Mouse (Mus musculus): ENCODE results near the gene Tnr.
A peak's percentile ranks its signal among the peaks of the same experiment; 100 is the strongest.

The Tnr gene

DNA sequence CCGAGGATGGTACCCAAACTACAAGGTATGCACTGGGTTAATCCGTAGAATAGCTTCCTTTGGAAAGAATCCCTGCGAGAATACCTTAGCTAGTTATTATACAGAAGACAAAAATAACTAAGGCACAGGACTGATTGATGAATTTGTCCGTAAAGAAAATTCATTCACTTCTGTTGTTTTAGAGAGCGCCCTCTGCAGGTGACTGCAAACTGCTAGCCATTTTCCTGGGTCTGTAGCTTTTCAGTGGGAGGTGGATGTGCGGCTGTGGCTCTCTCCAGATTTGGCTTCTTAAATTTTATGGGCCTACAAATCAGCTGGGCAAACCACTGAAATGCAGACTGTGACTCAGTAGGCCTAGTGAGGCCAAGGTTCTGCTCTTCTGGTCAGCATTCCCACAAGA lies 42.5 kb downstream of the Tnr start:
- DNase-seq (ENCODE audit: low spot score in 2 of 2), result no peak

DNA sequence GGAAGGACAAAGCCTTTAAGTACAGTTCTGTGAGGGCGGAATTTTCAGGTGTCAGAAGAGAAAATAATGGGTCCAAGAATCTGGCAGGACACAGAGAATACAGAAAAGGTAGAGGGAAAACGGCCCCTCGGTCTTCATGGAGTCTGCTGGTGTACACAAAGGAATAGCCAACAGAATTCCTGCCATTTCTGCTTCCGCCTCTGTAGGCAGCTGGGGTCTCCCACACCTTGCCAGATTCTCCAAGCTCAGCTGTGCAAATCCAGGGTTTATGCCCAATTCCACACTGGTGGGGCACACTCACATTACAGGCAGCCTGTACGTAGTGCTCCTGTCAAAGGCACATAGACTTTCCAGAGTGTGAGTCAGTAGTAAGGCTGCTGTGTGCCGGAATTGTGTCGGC lies 43.6 kb downstream of the Tnr start:
- no peak for DNase-seq (ENCODE audit: low spot score in 2 of 2)

DNA sequence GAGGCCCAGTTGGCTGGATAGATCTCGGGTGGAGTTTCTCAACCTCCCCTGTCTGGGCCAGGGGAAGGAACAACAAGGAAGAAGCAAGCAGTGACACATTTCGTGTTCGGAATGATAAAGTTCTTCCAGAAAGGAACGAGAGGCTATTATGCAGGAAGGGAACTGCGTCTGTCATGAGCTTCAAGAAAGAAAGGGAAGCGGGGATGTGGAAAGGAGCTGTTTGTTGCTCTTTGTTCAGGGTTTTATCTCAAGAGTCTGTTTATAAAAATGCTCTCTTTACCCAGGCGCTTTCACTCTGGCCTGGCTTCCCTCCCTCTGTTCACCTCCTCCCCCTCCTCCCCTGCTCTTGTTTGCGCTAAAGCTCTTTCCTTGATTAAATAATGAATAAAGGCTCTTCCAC lies 46.7 kb downstream of the Tnr start:
- DNase-seq (ENCODE audit: low spot score in 2 of 2), result no peak

- DNase-seq (ENCODE audit: low spot score in 2 of 2), result no peak
Observed at GRCm38 (mm10) chr1:159570831-159571230, 47.3 kb downstream of the Tnr start.

- no peak for DNase-seq (ENCODE audit: low spot score in 2 of 2)
Observed at GRCm38 (mm10) chr1:159571951-159572350, 48.4 kb downstream of the Tnr start.

- DNase-seq (ENCODE audit: low spot score in 2 of 2), result no peak
Observed at GRCm38 (mm10) chr1:159573116-159573515, 49.5 kb downstream of the Tnr start.

- no peak for DNase-seq (ENCODE audit: low spot score in 2 of 2)
Observed at GRCm38 (mm10) chr1:159574661-159575060, 51.1 kb downstream of the Tnr start.

DNA sequence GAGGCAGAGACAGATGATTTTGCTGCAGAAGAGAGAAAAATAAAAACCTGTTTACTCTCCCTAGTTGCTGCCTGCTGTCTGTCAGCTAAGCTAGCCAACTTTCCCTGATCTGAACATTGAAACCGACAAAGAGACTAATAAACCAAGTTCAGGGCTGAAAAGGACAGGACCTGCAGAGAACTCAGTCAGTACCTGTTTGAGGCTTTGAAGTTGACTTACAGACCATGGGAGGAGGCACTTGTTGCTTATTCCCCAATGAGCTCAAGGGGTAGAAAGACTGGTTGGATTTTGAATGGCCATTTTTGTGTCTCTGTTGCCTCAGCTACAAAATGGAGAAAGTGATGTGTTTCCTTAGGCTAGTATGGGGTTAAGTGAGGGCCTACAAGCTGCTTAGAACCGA lies 52.7 kb downstream of the Tnr start:
- no peak for DNase-seq (ENCODE audit: low spot score in 2 of 2)

DNA sequence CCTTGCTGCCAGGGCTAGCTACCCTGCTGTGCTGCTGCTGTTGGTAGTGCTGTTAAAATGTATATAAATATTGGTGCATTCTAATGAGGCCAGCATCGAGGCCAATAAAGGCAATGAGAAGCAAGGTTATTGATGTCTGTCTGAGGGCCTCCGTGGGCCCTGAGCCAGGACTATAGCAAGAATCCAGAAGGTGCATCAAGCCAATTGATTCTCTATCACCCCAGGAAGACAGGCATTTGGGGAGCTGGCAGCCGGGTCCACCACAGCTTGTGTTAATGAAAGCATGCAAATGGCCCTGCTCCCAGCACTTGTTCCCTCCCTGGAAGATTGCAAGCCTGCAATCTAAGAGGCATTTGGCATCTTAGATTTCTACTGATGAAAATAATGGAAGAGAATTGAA lies 54.8 kb downstream of the Tnr start:
- DNase-seq (ENCODE audit: low spot score in 2 of 2), result no peak

GRCm38 (mm10) chr1:159580335-159580921 lies 56.9 kb downstream of the Tnr start:
- no peak for DNase-seq (ENCODE audit: low spot score in 2 of 2)

DNA sequence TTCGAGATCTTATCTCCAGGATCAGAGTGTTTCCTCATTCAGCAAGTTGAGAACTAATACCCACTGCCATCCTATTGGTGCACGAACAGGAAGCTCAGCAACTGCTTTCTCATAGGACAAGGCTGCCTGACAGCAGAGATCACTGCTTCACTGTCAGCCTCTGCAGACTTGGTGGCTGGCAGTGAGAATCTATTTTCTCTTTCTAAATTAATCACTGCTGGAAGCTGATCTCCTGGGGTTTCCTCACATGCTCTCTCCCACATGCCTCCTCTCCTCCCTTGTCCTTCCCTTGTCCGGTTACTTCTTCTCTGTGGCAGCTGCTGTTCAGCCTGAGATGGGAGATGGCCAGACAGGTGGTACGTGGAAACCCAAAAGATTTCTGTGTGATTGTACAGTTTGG lies 60.3 kb downstream of the Tnr start:
- no peak for DNase-seq (ENCODE audit: low spot score in 2 of 2)

DNA sequence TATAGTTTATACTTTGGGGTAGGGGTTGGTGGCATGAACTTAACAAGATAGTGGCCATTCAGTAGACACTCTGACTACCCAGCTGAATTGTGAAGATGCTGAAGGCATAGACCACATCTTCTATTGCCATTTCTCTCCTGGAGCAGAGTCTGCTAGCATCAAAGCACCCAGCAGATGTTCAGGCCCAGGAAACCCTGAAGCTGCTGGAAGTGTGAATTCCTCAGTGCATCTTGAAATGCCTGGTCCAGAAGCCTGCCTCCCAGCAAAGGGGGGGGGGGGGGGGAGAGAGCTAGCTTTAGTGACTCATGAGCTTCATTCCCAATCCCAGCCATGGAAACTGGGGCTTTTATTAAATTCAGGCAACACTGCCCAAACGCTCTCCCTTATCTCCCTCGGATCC lies 65.2 kb downstream of the Tnr start:
- DNase-seq (ENCODE audit: low spot score in 2 of 2), result no peak

GRCm38 (mm10) chr1:159594099-159595058 lies 70.8 kb downstream of the Tnr start:
- DNase-seq (ENCODE audit: low spot score in 2 of 2), result peak; percentile 71 to 74

GRCm38 (mm10) chr1:159595729-159596128 lies 72.2 kb downstream of the Tnr start:
- DNase-seq (ENCODE audit: low spot score in 2 of 2), result no peak

DNA sequence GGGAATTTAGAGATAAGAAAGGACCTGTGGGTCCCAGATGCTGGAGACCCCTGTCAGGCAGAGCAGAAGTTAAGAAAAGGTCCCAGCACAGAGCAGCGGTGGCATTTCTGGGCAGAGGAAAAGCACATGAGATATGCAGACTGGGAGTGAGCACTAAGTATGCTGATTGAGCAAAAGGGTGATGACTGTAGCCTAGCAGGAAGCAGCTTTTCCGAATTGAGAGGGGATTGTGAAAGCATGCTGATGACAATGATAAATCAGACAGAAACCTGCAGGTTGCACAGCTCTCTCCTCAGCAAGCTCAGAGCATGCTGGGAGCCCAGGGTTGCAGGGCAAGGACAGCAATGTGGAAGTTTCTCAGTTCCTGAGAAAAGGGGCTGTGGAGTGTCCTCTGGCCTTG lies 73.1 kb downstream of the Tnr start:
- DNase-seq (ENCODE audit: low spot score in 2 of 2), result no peak

- DNase-seq (ENCODE audit: low spot score in 2 of 2), result no peak
Observed at GRCm38 (mm10) chr1:159613561-159613960, 90.0 kb downstream of the Tnr start.

DNA sequence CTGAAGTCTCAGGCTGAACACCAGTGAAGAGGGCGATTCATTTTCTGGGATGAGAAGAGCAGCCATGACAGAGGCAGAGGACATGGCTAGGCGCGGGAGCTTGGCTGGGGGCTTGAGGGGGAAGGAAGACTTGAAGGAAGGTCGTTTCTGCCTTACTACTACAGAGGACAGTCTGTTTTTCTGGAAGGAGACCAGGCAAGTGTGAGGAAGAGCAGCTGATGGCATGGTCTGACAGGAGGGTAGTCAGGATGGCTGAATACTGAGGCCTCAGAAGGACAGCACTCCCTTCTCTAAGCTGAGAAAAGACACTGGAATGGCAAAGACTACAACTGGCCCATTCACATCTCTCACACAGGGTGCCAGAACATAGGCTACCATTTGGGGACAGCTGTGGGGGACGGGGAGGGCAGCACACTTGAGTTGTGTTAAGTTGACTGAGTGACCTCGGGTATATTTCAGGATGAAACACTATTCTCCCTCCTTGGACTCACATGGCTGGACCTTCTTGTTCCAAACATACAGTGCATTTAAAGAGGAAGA lies 90.6 kb downstream of the Tnr start:
- peak; percentile 37 to 59 for DNase-seq (ENCODE audit: low spot score in 2 of 2)

DNA sequence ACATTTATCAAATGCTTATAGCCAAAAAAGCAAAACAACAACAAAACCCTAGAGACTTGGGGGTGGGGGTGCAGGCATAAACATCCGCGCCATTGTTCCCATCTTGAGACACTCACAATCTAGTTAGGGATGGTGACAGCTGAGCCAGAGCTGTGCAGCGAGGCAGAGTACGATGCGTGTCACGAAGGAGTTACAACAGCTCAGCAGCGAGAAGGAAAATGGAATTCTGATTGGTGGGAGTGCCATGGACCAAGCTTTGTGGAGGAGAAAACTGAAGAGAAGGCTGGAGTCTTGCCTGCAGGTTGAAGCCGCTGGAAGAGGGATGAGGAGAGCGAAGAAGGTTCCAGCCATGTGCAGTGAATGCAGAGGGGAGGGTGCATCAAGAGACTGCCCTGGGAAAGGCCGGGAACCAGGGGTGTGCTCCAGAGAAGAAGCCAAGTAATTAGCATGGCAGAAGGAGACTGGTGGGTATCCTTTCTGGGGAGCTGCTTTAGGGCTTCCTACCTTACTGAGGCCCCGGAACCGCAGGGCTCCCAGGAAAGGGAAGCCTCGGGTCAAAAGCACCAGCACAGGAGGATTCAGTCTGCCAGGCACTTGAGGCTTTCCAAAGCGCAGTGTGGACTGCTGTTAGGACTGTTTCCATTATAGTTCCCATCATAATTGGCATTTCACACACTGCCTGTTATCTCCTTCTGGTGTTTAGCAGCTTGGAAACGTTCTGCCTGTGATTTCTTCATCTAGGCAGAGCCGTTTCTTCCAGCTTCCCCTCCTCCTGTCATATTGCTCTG lies 91.3 kb downstream of the Tnr start:
- peak; percentile 58 to 72 for DNase-seq (ENCODE audit: low spot score in 2 of 2)

DNA sequence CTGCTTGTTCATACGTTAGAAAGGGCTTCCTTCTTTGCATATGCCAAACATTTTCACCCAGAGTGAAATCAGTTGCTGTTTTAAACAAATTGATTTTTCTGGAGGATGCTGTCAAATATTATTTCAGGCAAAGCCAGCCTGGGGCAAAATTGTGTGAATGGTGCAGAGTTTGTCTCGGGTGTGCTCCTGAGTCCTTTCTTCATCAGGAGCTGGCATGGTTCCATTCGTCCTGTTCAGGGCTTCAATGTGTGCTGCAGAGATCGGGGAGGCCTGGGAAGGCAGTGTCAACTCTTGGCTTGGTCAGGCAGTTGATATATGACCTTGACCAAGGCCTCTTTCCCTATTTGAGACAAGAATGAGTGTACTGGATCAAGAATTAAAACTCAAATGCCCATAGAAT lies 92.1 kb downstream of the Tnr start:
- DNase-seq (ENCODE audit: low spot score in 2 of 2), result peak; percentile 48 to 51

DNA sequence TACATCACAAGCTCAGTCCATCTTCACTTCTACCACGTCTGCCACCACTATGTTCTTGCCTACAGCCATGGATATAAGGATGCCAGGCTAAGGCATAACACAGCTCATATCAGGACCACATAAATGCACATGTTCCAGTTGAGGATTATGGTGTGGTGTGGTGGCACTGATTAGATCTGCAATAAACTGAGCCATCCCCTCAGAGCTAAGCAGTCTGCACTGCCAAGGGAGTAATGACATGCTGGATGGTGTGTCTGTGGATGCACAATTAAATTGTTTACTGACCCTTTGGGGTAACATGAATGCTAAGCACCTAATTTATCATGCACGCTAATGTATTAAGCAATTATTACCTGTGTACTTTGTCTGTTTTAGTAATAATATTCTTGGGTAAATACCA lies 95.6 kb downstream of the Tnr start:
- DNase-seq (ENCODE audit: low spot score in 2 of 2), result no peak

DNA sequence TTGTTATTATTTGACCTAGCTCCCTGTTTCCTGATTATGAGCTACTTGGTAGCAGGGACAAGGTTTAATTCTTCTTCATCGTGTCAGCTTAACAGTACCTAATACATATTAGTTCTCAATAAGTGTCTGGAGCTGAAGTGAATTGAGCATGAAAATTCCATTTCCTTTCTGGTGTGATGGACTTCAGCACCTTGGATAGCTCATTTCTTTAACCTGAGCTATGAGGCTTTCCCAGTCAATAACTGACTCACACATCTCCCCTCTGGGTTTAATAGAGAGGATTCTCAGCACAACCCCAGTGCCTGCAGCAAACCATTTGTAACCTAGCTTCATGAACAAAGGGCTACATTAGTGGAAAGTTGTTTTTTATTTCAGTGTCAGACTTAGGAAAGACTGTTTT lies 97.8 kb downstream of the Tnr start:
- no peak for DNase-seq (ENCODE audit: low spot score in 2 of 2)

GRCm38 (mm10) chr1:159629119-159629518 lies 105.5 kb downstream of the Tnr start:
- DNase-seq (ENCODE audit: low spot score in 2 of 2), result no peak
